Mouse (Mus musculus): ENCODE data around the gene Wsb1. TPM values are rescaled to one million over a fixed set of nuclear protein-coding genes. Genes with fewer than 3 reads are reported as not detected.
"Not testable (repeated sequence)": the region's sequence is repeated elsewhere in the genome, so short reads cannot be mapped to it uniquely, and the experiment has no call there.

The Wsb1 gene
- polyA plus RNA-seq, 1 experiment: not detected

GRCm38 (mm10) chr11:79279732-79280405, 25.4 kb upstream of the Wsb1 start:
- Histone ChIP-seq H3K27ac (ENCODE audit: insufficient read depth, low read depth, low read length) (no peak overlapping the region), H3K4me3 (ENCODE audit: insufficient read depth, low read depth, low read length) (no peak overlapping the region), H3K4me1 (ENCODE audit: control insufficient read depth, insufficient read depth, low read length) (no peaks in the 10 kb centered on the region)
- TF ChIP-seq CTCF (IDR thresholded peaks at IDR 0.05; ENCODE audit: insufficient read depth, low read depth, low read length): no peak
- no peak for TF ChIP-seq POLR2A (IDR thresholded peaks at IDR 0.05; ENCODE audit: insufficient read depth, low read depth, low read length)
- 49% methylated on average over 2 of the region's 2 CpGs for WGBS

GRCm38 (mm10) chr11:79273757-79274156, 19.3 kb upstream of the Wsb1 start:
- Histone ChIP-seq H3K27ac (ENCODE audit: insufficient read depth, low read depth, low read length) (no peak overlapping the region), H3K4me1 (ENCODE audit: control insufficient read depth, insufficient read depth, low read length) (no peaks in the 10 kb centered on the region), H3K4me3 (ENCODE audit: insufficient read depth, low read depth, low read length) (no peak overlapping the region)
- TF ChIP-seq CTCF (IDR thresholded peaks at IDR 0.05; ENCODE audit: insufficient read depth, low read depth, low read length) (no peak), POLR2A (IDR thresholded peaks at IDR 0.05; ENCODE audit: insufficient read depth, low read depth, low read length) (no peak)
- 95% methylated on average over 4 of the region's 4 CpGs for WGBS

DNA sequence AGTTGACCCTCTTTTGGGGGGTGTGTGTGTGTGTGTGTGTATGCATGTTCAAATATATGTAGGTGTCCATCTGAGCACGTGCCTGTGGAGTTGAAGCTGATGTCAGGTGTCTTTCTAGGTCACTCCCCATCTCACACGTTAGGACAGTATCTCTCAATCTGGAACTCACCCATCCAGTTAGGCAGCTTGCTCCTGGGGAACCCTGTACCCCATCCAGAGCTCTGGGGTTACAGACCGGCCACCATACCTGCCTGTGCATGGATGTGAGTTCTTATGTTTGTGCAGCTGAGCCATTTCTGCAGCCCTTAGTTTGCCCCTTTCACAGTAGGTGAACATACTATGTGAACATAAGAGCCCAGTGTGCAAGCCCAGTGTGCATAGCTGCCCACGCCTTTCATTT, 18.6 kb upstream of the Wsb1 start:
- 87% methylated on average over 4 of the region's 4 CpGs for WGBS
- TF ChIP-seq POLR2A (IDR thresholded peaks at IDR 0.05; ENCODE audit: insufficient read depth, low read depth, low read length) (no peak), CTCF (IDR thresholded peaks at IDR 0.05; ENCODE audit: insufficient read depth, low read depth, low read length) (no peak)
- Histone ChIP-seq H3K4me3 (ENCODE audit: insufficient read depth, low read depth, low read length) (no peak overlapping the region), H3K4me1 (ENCODE audit: control insufficient read depth, insufficient read depth, low read length) (no peaks in the 10 kb centered on the region), H3K27ac (ENCODE audit: insufficient read depth, low read depth, low read length) (no peak overlapping the region)

DNA sequence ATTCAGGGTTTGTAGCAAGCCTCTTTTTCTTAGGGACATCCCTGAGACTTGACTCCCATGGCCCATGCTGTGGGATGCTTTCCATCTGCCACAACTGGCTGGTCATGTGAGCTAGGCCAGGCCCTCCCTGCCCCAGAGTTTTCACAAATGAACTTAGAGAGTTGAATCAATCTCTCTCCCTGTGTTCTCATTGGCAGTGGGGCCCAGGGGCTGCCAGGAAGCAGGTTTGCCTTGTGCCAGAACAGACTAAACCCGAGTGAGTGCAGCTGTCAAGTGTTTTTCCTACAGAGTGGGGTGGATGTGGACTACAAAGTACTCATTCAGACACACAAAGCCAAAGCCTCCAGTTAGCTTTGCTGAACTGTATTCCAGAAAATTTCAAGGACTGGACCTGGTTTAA, 12.7 kb upstream of the Wsb1 start:
- no peak overlapping the region for H3K27ac ChIP-seq (ENCODE audit: insufficient read depth, low read depth, low read length)
- TF ChIP-seq POLR2A (IDR thresholded peaks at IDR 0.05; ENCODE audit: insufficient read depth, low read depth, low read length) (no peak), CTCF (IDR thresholded peaks at IDR 0.05; ENCODE audit: insufficient read depth, low read depth, low read length) (no peak)
- 51% methylated on average over 1 of the region's 1 CpGs for WGBS

GRCm38 (mm10) chr11:79264376-79264775, 9.9 kb upstream of the Wsb1 start:
- TF ChIP-seq CTCF (IDR thresholded peaks at IDR 0.05; ENCODE audit: insufficient read depth, low read depth, low read length) (no peak), POLR2A (IDR thresholded peaks at IDR 0.05; ENCODE audit: insufficient read depth, low read depth, low read length) (no peak)
- Histone ChIP-seq H3K4me1 (ENCODE audit: control insufficient read depth, insufficient read depth, low read length) (no peaks in the 10 kb centered on the region), H3K4me3 (ENCODE audit: insufficient read depth, low read depth, low read length) (no peak overlapping the region), H3K27ac (ENCODE audit: insufficient read depth, low read depth, low read length) (no peak overlapping the region)
- 79% methylated on average over 3 of the region's 3 CpGs for WGBS

More for the DNA sequence above, 12.7 kb upstream of the Wsb1 start:
- Histone ChIP-seq H3K4me3 (ENCODE audit: insufficient read depth, low read depth, low read length) (no peak overlapping the region), H3K4me1 (ENCODE audit: control insufficient read depth, insufficient read depth, low read length) (no peaks in the 10 kb centered on the region)

- not testable (repeated sequence) for H3K4me3 ChIP-seq (ENCODE audit: insufficient read depth, low read depth, low read length); H3K4me1 ChIP-seq (ENCODE audit: control insufficient read depth, insufficient read depth, low read length); H3K27ac ChIP-seq (ENCODE audit: insufficient read depth, low read depth, low read length)
- WGBS: 85% methylated on average over 4 of the region's 4 CpGs
These were observed 5.7 kb upstream of the Wsb1 start for GRCm38 (mm10) chr11:79260126-79260525.

- Histone ChIP-seq H3K4me1 (ENCODE audit: control insufficient read depth, insufficient read depth, low read length) (no peaks in the 10 kb centered on the region), H3K4me3 (ENCODE audit: insufficient read depth, low read depth, low read length) (no peak overlapping the region), H3K27ac (ENCODE audit: insufficient read depth, low read depth, low read length) (no peak overlapping the region)
- TF ChIP-seq POLR2A (IDR thresholded peaks at IDR 0.05; ENCODE audit: insufficient read depth, low read depth, low read length) (no peak), CTCF (IDR thresholded peaks at IDR 0.05; ENCODE audit: insufficient read depth, low read depth, low read length) (no peak)
- 81% methylated on average over 6 of the region's 6 CpGs for WGBS
These were observed 4.3 kb upstream of the Wsb1 start for GRCm38 (mm10) chr11:79258738-79259137.

DNA sequence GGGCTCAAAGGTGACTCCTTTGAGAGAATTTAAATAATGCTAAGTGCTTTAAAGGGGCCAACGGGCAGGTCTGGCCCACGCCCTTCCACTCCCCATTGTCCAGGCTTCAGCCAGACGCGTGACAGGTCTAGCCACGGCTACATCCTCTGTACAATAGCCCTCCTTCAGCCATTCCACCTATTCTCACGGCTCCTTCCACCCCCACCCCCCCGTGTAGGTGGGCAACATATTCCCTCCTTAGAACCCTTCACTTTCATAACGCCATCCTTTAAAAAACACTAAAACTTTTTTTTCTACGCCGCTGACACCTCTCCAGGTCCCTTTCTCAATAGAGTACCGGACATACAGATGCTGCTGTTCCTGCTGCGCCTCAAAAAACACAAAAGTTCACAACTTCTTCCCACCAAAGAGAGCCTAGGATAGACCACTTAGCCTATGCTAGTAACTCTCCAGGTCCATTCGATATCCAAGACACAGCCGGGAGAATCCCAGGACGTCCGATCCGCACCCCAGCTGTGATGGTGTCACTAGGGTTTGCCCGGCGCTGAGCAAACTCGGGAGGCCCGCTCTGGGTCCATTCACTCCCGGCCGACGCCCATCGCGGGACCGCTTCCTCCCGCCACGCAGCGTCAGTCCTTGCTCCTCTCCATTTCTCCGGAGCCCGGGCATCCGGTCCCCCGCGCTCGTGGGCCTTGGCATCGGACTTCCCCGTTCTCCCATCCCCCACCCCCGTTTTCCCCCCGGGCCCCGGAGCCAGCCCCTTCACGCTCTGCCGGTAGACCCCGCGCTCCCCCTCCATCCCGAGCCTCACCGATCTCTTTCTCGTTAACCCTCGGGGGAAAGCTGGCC, 705 bp downstream of the Wsb1 start:
- peak overlapping the region; percentile 59 for H3K27ac ChIP-seq (ENCODE audit: insufficient read depth, low read depth, low read length)
- under 1% methylated on average over 49 of the region's 49 CpGs for WGBS
- H3K4me1 ChIP-seq (ENCODE audit: control insufficient read depth, insufficient read depth, low read length): peaks cover 3% of the 10 kb centered on the region
- TF ChIP-seq POLR2A (IDR thresholded peaks at IDR 0.05; ENCODE audit: insufficient read depth, low read depth, low read length): no peak
- TF ChIP-seq CTCF (IDR thresholded peaks at IDR 0.05; ENCODE audit: insufficient read depth, low read depth, low read length): no peak
- peak overlapping the region; percentile 71 for H3K4me3 ChIP-seq (ENCODE audit: insufficient read depth, low read depth, low read length)

- H3K4me3 ChIP-seq (ENCODE audit: insufficient read depth, low read depth, low read length): peak overlapping the region; percentile 71
- no peak overlapping the region for H3K27ac ChIP-seq (ENCODE audit: insufficient read depth, low read depth, low read length)
- peaks cover 3% of the 10 kb centered on the region for H3K4me1 ChIP-seq (ENCODE audit: control insufficient read depth, insufficient read depth, low read length)
- 5% methylated on average over 6 of the region's 6 CpGs for WGBS
- TF ChIP-seq POLR2A (IDR thresholded peaks at IDR 0.05; ENCODE audit: insufficient read depth, low read depth, low read length) (no peak), CTCF (IDR thresholded peaks at IDR 0.05; ENCODE audit: insufficient read depth, low read depth, low read length) (no peak)
These were observed 1.5 kb downstream of the Wsb1 start for GRCm38 (mm10) chr11:79252881-79253541.

Data from olfactory bulb, adult 2 months (tissue).